Mouse (Mus musculus): Measurements from ENCODE around the gene Acot2. TPM values are rescaled to one million over a fixed set of nuclear protein-coding genes. Genes with fewer than 3 reads are reported as not detected.
A peak's percentile ranks its signal among the peaks of the same experiment; 100 is the strongest.
"Not testable (repeated sequence)": the region's sequence is repeated elsewhere in the genome, so short reads cannot be mapped to it uniquely, and the experiment has no call there.

Gene Acot2
- polyA plus RNA-seq, 1 experiment = 2.2 TPM

GRCm38 (mm10) chr12:84030659-84031332 lies 43.1 kb downstream of the Acot2 start:
- WGBS = 31% methylated on average over 4 of the region's 4 CpGs
- peak; percentile 82 for DNase-seq (ENCODE audit: low read depth, low spot score)

GRCm38 (mm10) chr12:84032854-84033253 lies 45.2 kb downstream of the Acot2 start:
- WGBS = 56% methylated on average over 4 of the region's 4 CpGs
- DNase-seq (ENCODE audit: low read depth, low spot score) = no peak

- not testable (repeated sequence) for DNase-seq (ENCODE audit: low read depth, low spot score)
- 87% methylated on average over 2 of the region's 2 CpGs for WGBS
These were observed 45.6 kb downstream of the Acot2 start for GRCm38 (mm10) chr12:84033302-84033701.

GRCm38 (mm10) chr12:84034108-84034507 lies 46.4 kb downstream of the Acot2 start:
- 36% methylated on average over 4 of the region's 4 CpGs for WGBS
- no peak for DNase-seq (ENCODE audit: low read depth, low spot score)

DNA sequence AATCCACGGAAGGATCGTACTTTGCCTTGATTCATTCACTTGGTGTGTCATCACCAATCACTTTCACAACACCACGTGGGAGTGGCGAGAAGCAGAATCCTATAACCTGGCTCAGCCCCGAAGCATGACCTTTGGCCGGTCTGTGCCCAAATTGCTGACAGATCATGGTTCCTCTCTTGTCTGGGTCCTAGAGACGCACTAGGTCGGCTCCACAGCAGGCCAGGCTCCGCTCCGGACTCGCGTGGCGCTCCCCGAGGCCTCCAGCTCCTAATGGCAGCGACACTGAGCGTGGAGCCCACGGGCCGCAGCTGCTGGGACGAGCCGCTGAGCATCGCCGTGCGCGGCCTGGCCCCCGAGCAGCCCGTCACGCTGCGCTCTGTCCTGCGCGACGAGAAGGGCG lies 50.6 kb downstream of the Acot2 start, which contains the start of gene Acot4:
TSS of gene Acot4 (plus strand) at position 139 of the 400 bp plus-strand sequence.
- 3% methylated on average over 32 of the region's 32 CpGs for WGBS
- peak; percentile 64 for DNase-seq (ENCODE audit: low read depth, low spot score)

DNA sequence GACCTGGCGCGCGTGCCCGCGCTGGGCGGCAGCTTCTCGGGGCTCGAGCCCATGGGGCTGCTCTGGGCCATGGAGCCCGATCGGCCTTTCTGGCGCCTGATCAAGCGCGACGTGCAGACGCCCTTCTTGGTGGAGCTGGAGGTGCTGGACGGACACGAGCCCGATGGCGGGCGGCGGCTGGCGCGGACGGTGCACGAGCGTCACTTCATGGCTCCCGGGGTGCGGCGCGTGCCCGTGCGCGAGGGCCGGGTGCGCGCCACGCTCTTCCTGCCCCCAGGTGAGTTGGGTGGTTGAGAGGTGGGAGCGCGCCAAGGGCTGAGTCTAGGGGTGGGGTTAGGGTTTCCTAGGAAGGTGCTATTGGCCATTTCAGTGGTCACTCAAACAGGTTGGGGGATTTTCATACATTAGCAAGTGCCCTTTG lies 51.0 kb downstream of the Acot2 start, which contains the start of gene Gm49366:
TSS of gene Gm49366 (plus strand) at position 245 of the 421 bp plus-strand sequence.
- 1% methylated on average over 39 of the region's 39 CpGs for WGBS
- not testable (repeated sequence) for DNase-seq (ENCODE audit: low read depth, low spot score)

GRCm38 (mm10) chr12:84042248-84042647 lies 54.6 kb downstream of the Acot2 start:
- WGBS = 36% methylated on average over 5 of the region's 5 CpGs
- no peak for DNase-seq (ENCODE audit: low read depth, low spot score)

Other genes starting within 250 kb of the Acot2 start
- 2.5 and 7.3 TPM in 2 replicates for gene Papln, start 224.2 kb upstream of the Acot2 start, polyA plus RNA-seq (2012; rRNA removed)
- gene Numb, start 65.9 kb upstream of the Acot2 start, polyA plus RNA-seq (2012; rRNA removed) = 52.4 and 117 TPM in 2 replicates
- 10.8 and 13.6 TPM in 2 replicates for gene Riox1, start 37.3 kb upstream of the Acot2 start, polyA plus RNA-seq (2012; rRNA removed)
- gene Heatr4, start 3.0 kb upstream of the Acot2 start, polyA plus RNA-seq (2012; rRNA removed) = not detected in 2 replicates
- 1.6 and 2.5 TPM in 2 replicates for gene Acot1, start 21.6 kb downstream of the Acot2 start, polyA plus RNA-seq (2012; rRNA removed)
- gene Acot4, start 50.5 kb downstream of the Acot2 start, polyA plus RNA-seq (2012; rRNA removed) = 4.5 and 8.5 TPM in 2 replicates
- gene Gm49366, start 51.1 kb downstream of the Acot2 start, polyA plus RNA-seq (2012; rRNA removed) = not detected in 2 replicates
- not detected in 2 replicates for gene Acot3, start 64.3 kb downstream of the Acot2 start, polyA plus RNA-seq (2012; rRNA removed)
- gene Acot5, start 81.5 kb downstream of the Acot2 start, polyA plus RNA-seq (2012; rRNA removed) = 0.15 TPM in 1 of 2 replicates, not detected in the other
- 0.63 and 0.78 TPM in 2 replicates for gene Acot6, start 112.8 kb downstream of the Acot2 start, polyA plus RNA-seq (2012; rRNA removed)
- gene Dnal1, start 126.5 kb downstream of the Acot2 start, polyA plus RNA-seq (2012; rRNA removed) = 0.69 and 1.2 TPM in 2 replicates
- 0.16 and 0.22 TPM in 2 replicates for gene Pnma1, start 160.6 kb downstream of the Acot2 start, polyA plus RNA-seq (2012; rRNA removed)
- 9.1 and 15.3 TPM in 2 replicates for gene Elmsan1, start 231.0 kb downstream of the Acot2 start, polyA plus RNA-seq (2012; rRNA removed)